Mouse (Mus musculus) lung, adult 2 months (tissue): ENCODE measurements around the gene Krba1.

Experiments
- CTCF ChIP-seq: fragments of 200-500 bp; IDR thresholded peaks from 2 replicates; pipeline ENCODE4 v1.5.1; 2011; ENCODE audit warnings: mild to moderate bottlenecking, low read length, control low read depth; ENCODE audit not compliant: insufficient read depth
- POLR2A ChIP-seq: fragments of 200-500 bp; IDR thresholded peaks from 2 replicates; pipeline ENCODE4 v1.6.1; 2011; ENCODE audit warnings: low read depth, mild to moderate bottlenecking, control low read depth, low read length, borderline replicate concordance; ENCODE audit errors: extremely low read depth

GRCm38 (mm10) chr6:48396008-48396595, 716 bp downstream of the Krba1 start:
- TF ChIP-seq POLR2A (peak; percentile 25; the same call in 1 of the 2 replicates), CTCF (no peak)
